Mouse (Mus musculus) ES-Bruce4 (cell line): ENCODE data around the gene Arhgap17.

Experiments
- CTCF ChIP-seq: IDR thresholded peaks from one replicate; pipeline ENCODE4 v1.8.1; 2011; ENCODE audit warnings: low read depth, low read length
- EP300 ChIP-seq: IDR thresholded peaks from 2 replicates; pipeline ENCODE4 v1.6.1; 2011; ENCODE audit warnings: low read depth, low read length; ENCODE audit not compliant: insufficient read depth
- POLR2A ChIP-seq: IDR thresholded peaks from one replicate; pipeline ENCODE4 v1.8.1; 2011; ENCODE audit warnings: low read length; ENCODE audit not compliant: insufficient read depth

- TF ChIP-seq POLR2A = no peak
- no peak for TF ChIP-seq CTCF
- TF ChIP-seq EP300 = no peak
These were observed 24.6 kb upstream of the Arhgap17 start for GRCm38 (mm10) chr7:123394271-123394670.
